Mouse (Mus musculus) erythroblast, adult 5-6 weeks (primary cell): ENCODE measurements around the gene Adgrv1. TPM values are rescaled to one million over a fixed set of nuclear protein-coding genes. Genes with fewer than 3 reads are reported as not detected.
"Not testable (repeated sequence)": the region's sequence is repeated elsewhere in the genome, so short reads cannot be mapped to it uniquely, and the experiment has no call there.

ENCODE experiments used
- ATAC-seq: replicated peaks from 2 replicates; pipeline ENCODE4 v1.8.0; 2016; ENCODE audit warnings: moderate number of reproducible peaks, mild to moderate bottlenecking, moderate TSS enrichment, inconsistent platforms; ENCODE audit not compliant: poor library complexity, low FRiP score, severe bottlenecking
- total RNA-seq, 2 experiments: library from RNA; stranded (forward) in 1 of 2; stranded (reverse) in 1 of 2; fragments of 150-400 nt in 1 of 2; fragments of 200-764, 138-1000 nt in 1 of 2; gene quantifications; 2 replicates each; pipeline versions ENCODE4 v1.2.3 to v1.2.4; 2015 to 2017; ENCODE audit warnings: low replicate concordance in 2 of 2

The Adgrv1 gene
- total RNA-seq, 2 experiments from 2014 or later = 1.0 TPM; not detected in 1

DNA sequence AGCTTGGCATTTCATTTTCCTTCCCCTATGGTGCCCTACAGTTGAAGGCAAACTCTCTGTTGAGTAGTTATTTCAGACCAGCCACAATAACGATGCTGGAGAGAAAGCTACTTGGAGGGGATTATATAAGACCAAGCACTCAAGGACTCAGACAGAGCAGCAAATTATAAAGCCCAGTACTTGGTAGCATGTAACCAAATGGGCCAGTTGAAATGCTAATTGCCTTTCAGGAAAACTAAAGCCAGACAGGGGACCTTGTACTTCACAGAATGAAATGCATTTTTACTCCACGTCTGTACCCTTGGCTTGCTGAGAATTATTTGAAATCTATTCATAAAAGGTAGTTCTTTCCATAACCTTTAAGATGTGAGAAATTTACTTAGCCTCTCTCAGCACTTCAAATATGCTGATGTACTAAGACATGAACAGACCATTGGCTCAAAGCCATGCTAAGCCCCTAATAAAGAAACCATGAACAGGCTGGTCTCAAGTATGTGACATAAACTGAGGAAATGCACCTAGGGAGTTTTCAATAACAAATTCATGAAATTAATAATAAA lies 4.2 kb downstream of the Adgrv1 start:
- ATAC-seq = no peak

DNA sequence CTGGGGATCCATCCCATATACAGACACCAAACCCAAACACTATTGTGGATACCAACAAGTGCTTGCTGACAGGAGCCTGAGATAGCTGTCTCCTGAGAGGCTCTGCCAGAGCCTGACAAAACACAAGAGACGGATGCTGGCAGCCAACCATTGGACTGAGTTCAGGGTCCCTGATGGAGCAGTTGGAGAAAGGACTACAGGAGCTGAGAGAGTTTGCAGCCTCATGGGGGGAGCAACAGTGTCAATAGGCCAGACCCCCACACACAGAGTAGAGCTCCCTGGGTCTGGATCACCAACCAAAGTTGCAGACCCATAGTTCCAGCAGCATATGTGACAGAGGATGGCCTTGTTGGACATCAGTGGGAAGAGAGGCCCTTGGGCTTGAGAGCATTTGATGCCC lies 5.1 kb downstream of the Adgrv1 start:
- ATAC-seq = not testable (repeated sequence)

DNA sequence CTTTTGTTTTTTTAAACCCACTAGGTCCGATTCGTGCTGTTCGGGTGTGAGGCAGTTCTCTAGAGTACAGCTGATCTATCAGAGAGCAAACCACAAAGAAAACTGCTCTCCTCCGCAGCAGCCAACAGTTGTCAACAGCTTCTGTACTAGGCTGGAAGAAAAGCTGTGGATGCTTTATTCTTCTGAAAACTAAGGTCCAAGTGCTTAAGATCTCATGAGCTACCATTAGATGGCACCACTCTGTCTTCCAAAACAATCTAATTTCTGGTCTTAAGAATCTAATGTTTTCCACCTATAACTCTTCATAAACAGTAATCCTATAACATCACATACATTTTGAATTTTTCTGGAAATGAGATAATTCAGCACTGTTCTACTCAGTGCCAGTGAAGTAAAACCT lies 22.6 kb downstream of the Adgrv1 start:
- ATAC-seq = no peak

DNA sequence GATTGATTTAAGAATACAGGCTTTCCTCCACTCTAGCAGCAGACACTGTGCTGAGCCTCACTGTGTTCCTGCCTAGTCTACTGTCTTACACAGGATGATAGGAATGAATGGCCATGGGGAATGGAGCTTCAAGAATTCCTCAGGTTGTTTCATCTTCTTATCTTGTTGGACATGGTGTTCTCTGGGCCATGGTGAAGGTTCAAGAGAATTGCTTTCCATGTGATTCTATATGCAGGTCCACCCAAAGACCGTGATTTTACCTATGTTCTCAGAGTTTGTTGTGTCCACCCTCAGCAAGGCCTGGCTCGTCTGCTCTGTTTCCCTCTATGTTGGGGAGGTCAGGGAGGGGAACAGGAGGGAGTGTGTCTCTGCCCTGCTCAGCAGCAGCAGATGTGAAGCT lies 26.0 kb downstream of the Adgrv1 start:
- ATAC-seq = no peak

DNA sequence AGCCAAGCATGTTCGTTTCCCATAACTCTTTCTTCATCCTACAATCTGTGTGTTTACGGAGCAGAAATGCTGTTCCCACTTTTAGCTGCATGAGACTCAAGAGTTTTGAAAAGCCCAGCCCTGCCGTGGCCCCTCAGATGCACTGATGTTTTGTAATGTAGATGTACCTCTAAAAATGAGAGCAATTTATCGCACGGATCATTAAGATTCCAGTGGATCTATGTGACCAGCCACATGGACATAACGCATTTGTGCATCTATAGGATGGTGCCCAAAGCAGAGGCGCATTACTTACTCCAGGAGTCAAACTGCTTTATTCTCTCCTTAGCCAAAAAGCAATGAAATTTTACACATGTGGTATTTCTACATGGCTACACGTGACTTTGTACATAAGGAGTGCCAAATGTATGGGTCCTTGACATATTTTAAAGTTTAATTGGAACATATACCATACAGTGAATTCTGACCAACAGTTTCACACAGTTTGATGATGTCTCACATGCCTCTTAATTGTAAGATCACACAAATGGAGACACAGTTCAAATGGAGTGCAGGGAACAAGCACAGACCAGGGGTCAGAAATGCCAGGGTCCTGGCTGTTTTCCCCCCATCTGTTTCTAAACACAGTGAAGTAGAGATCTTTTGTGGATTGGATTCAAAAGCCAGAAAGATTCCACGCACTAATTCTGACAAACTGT lies 35.9 kb downstream of the Adgrv1 start:
- ATAC-seq = no peak

DNA sequence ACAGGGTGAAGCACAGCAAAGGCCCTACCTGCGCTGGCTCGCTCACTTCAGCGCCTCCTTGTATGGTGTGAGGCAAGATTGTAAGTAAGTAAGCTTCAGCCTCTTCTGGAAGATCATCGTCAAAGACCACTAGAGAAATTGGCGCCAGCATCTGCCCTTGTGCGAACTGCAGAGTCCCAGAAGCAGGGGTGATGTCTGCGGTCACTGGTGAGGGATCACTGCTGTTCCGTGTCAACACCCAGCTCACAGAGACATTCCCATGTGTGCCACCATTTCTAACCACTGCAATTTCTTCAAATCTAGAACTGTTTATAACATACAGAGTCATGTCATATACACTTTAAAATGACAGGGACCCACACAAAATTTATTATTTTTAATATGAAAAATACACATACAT lies 54.3 kb downstream of the Adgrv1 start:
- ATAC-seq = no peak

DNA sequence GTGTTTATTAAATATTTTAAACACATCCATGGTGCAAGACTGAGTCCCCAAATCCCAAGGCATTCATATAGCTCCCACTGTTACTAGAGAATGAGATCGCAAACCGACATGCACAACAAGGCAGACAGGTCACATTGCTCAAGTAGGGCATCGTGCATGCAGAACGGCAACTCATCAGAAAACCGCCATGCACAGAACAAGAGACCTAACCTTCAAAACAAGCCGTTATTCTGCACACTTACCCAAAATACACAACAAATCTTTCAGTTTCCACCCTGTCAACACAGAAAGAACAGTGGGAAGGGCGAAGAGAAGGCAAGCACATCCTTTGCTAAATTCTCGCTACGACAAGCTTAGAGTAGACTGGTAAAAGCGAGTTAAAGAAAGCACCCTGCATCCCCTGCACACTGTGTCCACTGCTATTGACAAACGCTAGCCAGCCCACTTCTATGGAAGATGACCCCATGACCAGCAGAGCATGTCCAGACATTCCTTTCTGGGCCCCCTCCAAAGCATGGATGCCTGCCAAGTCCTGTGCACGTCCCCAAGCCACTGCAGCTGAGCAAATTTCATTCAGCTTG lies 62.6 kb downstream of the Adgrv1 start:
- ATAC-seq = no peak

DNA sequence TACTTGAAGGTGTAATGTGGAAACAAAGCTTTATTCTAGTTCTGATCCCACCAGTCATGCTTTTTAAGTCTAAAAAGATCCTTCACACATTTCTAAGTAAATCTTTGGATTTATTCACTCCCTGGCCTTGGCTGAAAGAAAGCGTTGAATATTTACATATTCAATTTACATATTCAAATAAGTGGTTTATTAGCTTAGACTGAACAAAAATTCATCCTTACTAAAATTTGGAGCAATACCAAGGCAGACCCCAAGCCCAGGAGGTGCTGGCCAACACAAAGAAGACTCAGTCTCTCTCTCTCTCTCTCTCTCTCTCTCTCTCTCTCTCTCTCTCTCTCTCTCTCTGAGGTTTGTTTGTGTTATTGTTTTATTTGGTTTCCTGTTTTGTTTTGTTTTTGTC lies 82.9 kb downstream of the Adgrv1 start:
- no peak for ATAC-seq

DNA sequence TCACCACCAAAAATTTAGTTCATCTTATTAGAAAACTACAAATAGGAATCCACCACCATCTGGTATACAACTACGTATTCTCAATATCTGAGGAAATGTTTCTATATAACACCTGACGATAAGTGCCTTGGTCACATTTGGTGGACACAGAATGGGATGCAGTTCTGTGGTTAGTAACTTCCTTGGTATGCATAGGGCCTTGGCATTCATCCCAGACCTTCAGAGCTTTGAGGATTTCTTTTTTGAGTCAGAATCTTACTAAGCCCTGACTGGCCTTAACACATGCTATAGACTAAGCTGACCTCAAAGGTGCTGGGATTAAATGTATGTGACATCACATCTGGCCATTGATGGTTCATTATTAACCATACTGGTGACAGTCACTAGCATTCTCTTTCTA lies 98.0 kb downstream of the Adgrv1 start:
- ATAC-seq = no peak

DNA sequence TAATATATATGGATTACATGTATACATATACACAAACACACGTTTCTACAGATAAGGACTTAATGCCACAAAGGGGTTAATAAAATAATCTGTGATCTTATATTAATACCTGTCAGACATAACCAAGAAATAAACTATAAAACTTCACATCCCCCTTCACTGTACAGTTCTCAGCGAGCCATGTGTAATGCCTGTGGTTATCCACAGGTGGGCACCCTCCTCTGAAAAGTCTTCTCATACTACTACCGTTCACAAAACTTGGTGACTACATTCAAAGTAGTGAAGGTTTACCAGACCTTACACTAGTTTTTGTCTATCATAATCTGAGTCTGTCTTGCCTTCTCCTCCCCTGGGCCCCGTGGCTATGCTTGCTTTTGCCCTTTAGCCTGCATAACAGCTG lies 106.3 kb downstream of the Adgrv1 start:
- no peak for ATAC-seq

DNA sequence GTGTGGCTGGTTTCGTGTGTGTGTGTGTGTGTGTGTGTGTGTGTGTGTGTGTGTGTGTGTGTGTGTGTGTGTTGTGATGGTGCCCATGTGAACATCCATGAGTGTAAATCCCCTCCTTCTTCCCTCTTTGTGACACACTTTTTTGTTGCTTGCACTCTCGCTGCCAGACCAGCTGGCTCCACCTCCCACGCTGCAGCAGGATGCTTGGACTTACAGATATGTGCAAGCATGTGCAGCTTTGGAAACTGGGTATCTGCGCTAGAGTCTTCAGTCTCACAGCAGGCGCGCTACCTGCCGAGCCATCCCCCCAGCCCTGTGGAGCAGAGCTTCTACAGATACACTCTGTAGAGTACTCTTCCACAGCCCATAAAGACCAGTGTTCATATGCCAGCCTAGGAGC lies 122.8 kb downstream of the Adgrv1 start:
- no peak for ATAC-seq

DNA sequence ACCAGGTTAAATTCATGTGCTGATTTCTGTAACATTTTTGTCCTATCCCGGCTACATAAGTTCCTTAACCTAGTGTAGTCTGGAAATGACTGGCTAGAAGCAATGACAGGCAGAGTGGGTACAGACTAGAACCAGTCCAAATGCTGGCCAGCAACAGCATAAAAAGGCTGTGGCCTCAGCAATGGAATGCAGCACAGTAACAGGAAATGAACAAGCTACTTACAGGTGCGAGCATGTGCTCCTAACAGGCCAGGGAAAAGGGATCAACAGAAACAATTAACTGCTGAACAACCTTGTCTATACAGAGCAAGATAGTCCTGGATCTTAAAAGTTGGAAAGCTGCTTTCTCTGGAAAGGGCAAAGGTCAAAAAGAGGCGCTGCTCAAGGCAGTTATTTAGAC lies 135.9 kb downstream of the Adgrv1 start:
- no peak for ATAC-seq

DNA sequence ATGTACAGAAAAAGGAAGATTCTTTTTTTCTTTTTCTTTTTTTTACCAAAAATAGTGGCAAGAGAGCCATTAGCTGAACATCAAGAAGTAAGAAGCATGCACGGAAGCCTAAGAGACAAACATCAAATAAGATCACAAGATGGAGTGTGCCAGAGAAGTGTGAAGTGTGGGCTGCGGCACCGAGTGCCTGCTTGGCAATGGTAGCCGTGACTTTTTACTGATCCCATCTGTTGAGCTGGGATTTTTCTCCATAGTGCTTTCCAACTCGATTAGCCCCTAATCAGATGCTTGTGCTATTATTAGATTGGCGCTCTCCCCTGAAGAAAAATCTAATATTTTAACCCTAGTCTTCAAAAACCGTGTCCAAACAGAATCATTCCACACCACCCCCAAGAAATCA lies 141.0 kb downstream of the Adgrv1 start:
- ATAC-seq = no peak

DNA sequence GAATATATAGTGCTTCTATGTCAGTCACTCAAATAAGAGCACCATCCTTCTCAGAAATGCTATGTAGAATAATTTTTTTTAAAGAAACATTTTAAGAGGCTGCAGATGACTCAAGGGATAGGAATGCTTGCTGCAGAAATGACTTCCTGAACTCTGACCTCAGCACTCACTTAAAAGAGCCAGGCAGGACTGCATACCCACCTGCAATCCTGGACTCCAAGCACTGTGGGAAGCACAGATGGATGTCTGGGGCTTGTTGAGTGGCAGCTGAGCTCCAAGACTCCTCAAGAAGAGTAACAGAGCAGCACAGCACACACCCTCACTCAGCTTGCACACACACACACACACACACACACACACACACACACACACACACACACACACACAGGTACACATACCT lies 146.0 kb downstream of the Adgrv1 start:
- ATAC-seq = no peak

DNA sequence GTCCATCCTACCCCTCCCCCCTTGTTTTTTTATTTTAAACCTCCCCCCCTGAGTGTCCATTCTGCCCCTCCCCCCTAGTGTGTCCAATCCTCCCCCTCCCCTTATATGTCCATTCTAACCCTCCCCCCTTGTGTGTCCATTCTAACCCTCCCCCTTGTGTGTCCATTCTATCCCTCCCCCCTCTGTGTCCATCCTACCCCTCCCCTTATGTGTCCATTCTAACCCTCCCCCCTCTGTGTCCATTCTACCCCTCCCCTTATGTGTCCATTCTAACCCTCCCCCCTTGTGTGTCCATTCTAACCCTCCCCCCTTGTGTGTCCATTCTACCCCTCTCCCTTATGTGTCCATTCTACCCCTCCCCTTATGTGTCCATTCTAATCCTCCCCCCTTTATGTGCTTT lies 159.2 kb downstream of the Adgrv1 start:
- no peak for ATAC-seq

DNA sequence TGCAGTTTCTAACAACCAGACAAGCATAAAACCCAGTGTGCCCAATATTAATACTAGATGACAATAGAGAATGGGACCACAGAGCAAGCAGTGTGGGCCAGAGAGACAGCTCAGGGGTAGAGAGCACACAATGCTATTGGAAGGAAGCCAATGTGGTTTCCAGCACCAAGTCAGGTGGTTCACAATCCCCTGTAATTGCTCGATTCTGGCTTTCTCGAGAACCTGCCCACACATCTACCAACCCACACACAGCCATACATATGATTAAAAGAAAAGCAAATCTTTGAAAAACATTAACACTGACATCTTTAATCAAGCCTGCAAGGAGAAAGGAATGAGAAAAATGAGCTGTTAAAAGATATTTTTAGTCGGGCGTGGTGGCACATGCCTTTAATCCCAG lies 166.3 kb downstream of the Adgrv1 start:
- ATAC-seq = no peak

DNA sequence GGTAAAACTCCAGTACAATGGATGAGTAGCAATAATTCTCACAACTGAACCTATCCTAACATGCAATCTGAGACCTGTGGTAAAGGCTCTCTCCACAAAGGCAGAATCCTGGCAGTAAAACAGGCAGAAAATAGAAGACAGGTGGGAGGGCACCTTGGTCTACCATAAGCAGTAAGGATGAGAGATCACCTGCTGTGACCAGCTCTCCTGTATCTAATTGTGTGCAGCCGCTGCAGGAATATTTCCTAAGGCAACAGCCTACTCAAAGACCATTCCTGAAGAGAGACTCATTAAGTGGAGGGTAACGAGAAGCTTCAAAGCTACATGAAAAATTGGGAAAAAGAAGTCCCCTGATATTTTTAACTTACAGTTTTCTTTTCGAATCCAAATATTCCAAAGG lies 167.2 kb downstream of the Adgrv1 start:
- no peak for ATAC-seq

DNA sequence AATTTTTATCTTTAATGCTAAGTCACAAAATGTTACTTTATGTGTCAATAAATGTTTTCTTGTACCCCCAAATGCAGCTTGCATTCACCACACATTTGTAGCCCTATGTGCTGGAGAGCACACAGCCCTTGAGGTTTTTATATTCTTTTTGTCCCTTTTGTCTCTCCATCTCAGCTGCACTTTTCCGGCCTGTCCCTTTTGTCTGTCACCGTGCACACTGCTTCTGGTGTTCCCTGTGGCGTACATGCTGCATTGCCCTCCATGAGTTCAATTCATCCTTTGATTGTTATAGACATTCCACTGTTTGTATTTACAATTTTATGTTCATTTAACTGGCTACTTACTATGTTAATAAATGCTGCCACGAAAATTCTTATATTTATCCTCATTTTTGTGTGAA lies 183.3 kb downstream of the Adgrv1 start:
- no peak for ATAC-seq

DNA sequence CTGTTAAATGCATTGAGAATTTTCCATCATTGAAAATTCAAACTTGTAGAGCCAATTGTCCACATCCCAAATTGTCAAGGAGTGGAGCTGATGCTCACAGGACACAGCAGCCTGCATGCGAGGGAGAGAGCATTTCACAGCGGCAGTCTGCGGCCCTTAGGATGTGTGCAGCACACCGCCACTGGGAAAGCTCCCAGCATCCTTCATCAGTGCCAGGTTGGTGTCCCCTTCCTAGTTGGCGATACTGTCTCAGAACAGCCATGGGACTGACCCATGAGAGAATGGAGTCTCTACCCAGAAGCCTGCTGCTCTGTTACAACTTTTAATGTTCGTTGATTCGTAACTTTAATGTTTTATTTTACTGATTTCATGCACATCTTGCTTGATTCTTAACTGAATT lies 183.8 kb downstream of the Adgrv1 start:
- no peak for ATAC-seq

DNA sequence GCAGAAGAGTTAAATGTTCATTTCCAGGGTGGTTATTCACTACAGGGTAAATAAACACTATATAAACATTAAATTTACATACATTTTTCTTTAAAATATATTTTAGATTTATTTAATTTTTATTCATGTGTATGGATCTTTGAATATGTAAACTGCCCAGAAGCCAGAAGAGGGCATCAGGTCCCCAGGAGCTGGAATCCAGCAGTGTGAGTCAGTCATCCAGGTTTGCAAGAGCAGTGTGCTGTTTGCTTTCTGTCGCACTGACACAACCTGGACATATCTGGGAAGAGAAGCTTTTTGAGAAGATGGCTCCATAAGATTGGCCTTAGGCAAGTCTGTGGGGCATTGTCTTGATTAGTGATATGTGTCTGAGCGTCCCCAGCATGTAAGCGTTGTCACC lies 191.5 kb downstream of the Adgrv1 start:
- ATAC-seq = no peak

DNA sequence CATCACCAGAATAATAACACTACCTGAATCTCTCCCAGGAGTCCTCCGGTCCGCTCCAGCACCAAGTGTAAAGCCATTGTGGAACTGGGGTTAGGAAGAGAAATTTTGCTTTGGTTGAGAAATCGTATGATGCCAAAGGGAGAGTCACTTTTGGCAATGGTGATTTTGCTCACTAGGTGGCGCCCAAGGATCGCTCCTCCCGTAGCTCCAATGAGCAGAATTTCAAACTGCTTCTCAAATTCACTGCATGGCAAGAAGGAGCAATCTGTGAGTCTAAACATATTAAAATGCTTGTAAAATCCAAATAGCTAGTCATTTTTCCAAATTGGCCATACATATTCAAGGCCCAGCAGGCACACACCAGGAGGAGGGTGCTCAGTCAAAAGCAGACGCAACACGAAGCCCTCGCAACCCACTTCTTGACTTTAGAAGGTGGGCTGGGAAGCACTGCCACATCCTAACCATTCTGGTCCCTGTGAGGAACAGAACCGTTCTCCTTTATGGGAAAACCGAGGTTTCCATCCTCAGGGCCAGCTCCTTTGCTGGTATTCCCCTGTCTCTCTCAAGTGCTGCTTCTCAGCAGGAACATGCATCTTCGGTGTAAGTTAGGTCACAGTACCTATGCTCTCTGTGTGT lies 193.4 kb downstream of the Adgrv1 start:
- ATAC-seq = no peak
